Mouse (Mus musculus) erythroblast, embryonic 14.5 days (primary cell): ENCODE measurements around the gene A330070K13Rik.

Source experiments
- GATA1 ChIP-seq: IDR thresholded peaks from 2 replicates; pipeline ENCODE4 v1.6.1; 2012; ENCODE audit warnings: low read length, inconsistent platforms, mixed read lengths
- TAL1 ChIP-seq: IDR thresholded peaks from 3 replicates; pipeline ENCODE4 v1.6.1; 2012; ENCODE audit warnings: low read length, inconsistent platforms, mixed read lengths

- TF ChIP-seq GATA1 (no peak), TAL1 (no peak)
Observed at GRCm38 (mm10) chr5:130409706-130410105, 25.3 kb upstream of the A330070K13Rik start.
